Mouse (Mus musculus): Measurements from ENCODE around the gene Zfp960.
"Not testable (repeated sequence)": the region's sequence is repeated elsewhere in the genome, so short reads cannot be mapped to it uniquely, and the experiment has no call there.

The Zfp960 gene

DNA sequence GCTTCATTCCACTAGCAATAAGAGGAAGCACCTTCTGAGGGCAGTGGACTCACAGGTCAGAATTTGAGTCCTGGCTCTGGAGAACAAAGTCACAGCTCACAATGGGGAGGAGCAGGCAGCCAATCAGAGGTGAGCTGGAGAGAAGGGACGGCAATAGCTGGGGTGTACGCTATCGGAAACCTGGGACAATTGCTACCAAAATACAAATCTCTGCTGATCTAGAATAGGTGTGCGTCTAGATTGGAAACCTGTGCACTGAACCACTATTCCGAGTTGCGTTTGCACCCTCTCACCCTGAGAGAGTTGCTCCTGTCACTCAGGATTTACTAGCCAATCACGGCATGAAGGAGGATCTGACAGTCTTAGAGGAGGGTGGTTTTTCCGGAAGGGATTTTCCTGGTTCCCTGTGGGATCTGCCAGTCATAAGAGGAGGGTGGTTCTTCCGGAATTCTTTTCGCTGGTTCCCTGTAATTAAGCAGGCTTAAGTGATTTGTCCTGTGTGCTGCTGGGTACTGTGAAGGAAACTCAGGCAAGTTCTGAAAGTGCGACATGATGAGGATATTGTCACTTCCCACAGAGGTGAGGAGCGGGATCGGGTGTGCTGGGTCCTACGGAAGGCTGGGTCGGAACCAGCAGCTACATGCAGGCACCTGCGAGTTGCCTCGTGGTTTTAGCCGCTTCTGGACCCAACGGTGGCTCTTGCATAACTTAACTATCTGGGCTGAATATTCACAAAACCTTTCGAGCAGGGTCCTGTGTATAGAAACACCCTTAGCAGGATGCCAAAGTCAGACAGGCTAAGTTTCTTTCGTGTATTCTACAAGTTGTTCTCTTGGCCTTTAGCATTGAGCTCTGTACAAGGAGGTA, at the start of gene Zfp960:
Gene Zfp960, plus strand, starts transcription at position 486 of the 867 bp plus-strand sequence.
- not testable (repeated sequence) for DNase-seq (ENCODE audit: low read depth, low spot score)

DNA sequence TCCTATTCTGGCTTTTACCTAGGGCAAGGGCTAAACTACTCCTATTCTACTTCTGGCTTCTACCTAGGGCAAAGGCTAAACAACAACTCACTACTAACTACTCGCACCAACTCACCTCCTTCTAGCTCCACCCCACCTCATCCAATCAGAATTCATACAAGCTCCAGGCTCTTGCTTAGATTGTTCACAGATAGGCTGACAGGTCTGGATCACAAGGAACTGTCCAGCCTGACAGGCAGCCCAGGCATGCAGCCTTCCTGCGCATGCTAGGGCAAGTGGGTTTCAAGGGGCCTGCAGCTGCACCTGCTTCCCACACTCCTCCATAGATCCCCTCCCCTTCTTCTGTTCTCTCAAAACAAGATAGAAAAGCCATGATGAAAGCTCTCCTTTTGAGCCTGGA, 45.8 kb upstream of the Zfp960 start:
- not testable (repeated sequence) for DNase-seq (ENCODE audit: low read depth, low spot score)

DNA sequence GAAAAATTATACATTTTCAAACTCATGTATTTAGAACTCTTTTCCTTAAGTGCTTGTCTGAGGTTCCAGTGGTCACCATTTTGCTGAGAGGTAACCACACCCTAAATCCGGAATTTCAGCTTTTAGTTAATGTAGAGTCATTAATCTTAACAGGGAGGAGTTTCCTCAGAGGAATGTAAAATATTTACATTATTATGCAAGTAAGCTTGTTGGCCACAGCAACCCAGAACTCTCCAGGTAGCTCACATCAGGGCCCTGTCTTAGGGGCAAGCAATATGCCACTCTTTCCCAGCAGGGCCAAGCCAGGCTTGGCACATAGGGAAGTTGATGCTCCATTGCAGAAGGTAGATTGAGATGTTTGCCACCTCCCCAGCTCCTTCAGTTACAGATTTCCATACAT, 4.3 kb upstream of the Zfp960 start:
- not testable (repeated sequence) for DNase-seq (ENCODE audit: low read depth, low spot score)

DNA sequence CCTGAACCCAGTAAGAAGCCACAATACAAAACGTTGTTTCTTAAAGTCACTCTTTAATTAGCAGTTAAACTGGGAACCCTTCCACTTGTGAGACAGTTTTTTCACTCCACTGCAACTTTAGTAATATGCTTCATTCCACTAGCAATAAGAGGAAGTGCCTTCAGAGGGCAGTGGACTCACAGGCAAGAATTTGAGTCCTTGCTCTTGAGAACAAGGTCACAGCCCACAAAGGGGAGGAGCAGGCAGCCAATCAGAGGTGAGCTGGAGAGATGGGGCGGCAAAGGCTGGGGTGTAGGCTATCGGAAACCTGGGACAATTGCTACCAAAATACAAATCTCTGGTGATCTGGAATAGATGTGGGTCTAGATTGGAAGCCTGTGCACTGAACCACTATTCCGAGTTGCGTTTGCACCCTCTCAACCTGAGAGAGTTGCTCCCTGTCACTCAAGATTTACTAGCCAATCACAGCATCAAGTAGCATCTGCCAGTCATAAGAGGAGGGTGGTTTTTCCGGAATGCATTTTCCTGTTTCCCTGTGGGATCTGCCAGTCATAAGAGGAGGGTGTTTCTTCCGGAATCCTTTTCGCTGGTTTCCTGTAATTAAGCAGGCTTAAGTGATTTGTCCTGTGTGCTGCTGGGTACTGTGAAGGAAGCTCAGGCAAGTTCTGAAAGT, 57.1 kb downstream of the Zfp960 start, which contains the start of gene Zfp97:
Gene Zfp97, plus strand, starts transcription at position 586 of the 673 bp plus-strand sequence.
- not testable (repeated sequence) for DNase-seq (ENCODE audit: low read depth, low spot score)
